Mouse (Mus musculus) gastrocnemius, postnatal 36 days (tissue): Measurements from ENCODE around the gene Cryba1. TPM values are rescaled to one million over a fixed set of nuclear protein-coding genes. Genes with fewer than 3 reads are reported as not detected.

Experiments used
- DNase-seq, 2 experiments: peaks; one replicate each; pipeline ENCODE4 v3.0.0; 2022
- intact Hi-C: fragments of 180-260 bp; cut with DNase I; formaldehyde crosslinking; loops from one replicate; pipeline ENCODE4 v1.15.1; 2025
- total RNA-seq, 2 experiments: library from RNA; stranded (reverse); gene quantifications; 2 replicates each; pipeline ENCODE4 v1.2.3; 2021

The Cryba1 gene
- total RNA-seq, 2 experiments from 2014 or later, result not detected

DNA sequence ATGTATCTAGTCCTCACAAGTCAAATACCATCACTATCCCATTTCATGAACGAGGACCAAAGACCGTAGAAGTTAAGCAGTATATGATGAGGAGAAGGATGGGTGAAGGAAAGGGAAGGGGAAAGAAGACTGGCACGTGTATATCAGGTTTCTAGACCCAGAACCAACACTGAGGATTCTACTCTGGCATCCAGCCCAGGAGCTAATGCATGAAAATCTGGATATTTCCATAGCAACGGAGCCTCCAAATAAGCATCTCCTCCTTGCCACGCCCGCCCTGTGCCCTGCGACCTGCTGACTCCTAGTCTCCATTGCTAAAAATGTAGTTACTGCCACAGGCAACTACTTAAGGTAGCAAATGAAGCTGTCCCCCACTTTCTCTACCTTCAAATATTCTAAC, 317 bp downstream of the Cryba1 start:
- intact Hi-C loops, result no loop called here
- DNase-seq, result no peak

- no peak for DNase-seq
- intact Hi-C loops, result no loop called here
These were observed 3.7 kb downstream of the Cryba1 start for GRCm38 (mm10) chr11:77721389-77721788.

DNA sequence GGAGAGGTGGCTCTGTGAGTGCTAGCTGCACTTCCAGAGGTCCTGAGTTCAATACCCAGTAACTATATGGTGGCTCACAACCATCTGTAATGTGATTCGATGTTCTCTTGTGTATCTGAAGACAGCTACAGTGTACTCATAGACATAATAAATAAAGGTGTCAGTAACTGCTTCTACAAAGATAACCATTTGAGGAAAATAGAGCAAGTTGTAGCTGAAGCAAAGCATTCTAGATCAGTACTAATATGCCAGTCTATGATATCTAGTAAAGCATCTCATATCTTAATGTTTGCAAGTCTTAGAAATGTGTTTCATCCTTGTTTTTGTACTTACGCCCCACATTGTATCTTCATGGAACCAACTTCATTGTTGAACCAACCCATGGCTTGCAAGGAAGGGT, 6.0 kb downstream of the Cryba1 start:
- intact Hi-C loops, result no loop called here

DNA sequence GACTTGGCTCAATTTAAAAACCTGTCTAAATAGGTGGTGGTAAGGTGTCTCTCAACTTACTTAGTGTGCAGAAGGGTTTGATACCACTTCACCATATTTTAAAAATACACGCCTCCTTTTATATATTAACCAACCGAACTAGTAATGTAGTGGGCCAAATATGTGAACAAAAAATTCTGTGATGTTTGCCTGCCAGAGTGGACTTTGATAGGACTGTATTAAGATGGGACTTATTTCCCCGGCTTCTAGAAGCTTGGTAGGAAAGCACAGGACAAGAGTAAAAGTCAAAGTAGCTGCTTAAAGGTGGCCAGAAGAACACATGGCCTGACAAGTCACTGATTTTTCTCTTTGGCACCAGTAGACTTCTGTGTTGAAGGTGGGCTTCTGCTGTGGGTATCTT, 11.3 kb downstream of the Cryba1 start:
- intact Hi-C loops, result no loop called here
- DNase-seq, result no peak

More for the DNA sequence above, 6.0 kb downstream of the Cryba1 start:
- no peak for DNase-seq

DNA sequence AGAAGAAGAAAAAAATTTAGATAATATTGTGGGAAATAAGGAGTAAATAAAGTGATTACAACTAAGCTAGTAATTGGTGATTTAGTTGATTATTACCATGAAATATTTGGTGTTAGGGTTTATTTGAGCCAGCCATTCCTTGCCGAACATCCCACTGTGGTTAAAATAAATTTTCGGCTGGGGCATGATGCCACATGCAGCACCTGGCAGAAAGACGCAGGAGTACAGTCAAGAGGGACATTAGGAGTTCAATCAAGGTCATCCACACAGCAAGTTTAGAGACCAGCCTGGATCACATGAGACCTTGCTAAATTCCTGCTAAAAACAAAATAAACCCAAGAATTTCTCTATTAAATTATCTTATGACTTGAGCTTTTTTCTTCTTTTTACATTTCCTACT, 16.0 kb downstream of the Cryba1 start:
- DNase-seq, result no peak
- intact Hi-C loops, result no loop called here

DNA sequence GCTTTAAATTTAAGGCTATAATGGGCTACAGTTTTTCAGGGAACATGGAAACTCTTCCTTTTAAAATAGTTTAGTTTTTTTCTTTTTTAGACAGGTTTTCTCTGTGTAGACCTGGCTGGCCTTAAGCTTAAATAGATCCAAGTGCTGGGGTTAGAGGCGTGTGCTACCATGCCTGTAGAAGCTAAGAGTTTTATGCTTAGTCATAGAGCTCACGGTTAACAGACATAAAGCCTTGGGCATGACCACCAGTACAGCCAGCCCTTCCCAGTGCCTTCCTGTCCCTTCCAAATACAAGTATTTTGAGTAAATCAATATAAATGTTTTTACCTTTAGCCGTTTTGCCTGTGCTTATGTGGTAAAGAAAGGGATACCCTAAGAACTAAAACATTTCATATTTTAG, 19.2 kb downstream of the Cryba1 start:
- DNase-seq, result no peak
- intact Hi-C loops, result no loop called here

DNA sequence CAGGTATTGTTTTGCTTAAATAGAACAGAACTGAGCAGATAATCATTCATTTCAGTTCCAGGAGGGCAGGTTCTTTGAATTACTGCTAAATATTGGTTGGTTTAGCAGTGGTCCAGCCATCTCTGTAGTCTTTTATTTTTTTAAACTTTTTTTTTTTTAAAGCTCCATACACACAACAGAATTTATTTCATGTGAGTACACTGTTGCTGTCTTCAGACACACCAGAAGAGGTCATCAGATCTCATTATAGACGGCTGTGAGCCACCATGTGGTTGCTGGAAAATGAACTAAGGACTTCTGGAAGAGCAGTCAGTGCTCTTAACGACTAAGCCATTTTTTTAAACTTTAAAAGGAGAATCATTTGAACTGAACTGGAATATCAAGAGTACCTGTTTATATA, 27.9 kb downstream of the Cryba1 start:
- DNase-seq, result no peak
- intact Hi-C loops, result no loop called here

- no peak for DNase-seq
- intact Hi-C loops, result no loop called here
These were observed 32.1 kb downstream of the Cryba1 start for GRCm38 (mm10) chr11:77693026-77693425.

DNA sequence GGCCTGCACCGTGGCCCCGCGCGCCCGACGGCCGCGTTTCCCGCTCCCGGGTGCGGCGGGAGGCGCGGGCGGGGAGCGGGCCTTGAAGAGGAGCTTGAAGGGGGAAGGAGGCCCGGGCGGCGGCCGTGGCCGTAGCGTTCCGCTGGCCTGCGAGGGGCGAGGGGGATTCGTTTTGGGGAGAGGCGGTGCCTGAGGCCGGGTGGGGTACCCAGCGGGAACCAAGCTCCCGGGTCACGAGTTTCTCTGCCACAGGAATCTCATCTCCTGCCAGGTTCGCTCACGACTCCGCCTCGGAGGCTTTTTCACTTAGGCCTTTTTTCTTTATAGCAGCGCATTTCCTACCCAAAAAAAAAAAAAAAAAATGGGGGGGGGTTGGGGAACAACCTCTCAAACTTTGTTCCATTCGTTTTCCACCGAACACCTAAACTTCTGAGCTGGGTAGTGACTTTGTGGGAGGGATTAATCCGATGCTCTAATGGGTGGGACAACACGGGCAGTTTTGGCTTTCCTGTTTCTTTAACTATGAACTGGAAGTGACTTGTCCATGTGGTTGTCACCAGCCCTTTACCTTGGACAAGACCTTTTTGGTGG, 37.4 kb downstream of the Cryba1 start:
- peak; percentile 15 to 57 for DNase-seq
- intact Hi-C loops, result no loop called here

DNA sequence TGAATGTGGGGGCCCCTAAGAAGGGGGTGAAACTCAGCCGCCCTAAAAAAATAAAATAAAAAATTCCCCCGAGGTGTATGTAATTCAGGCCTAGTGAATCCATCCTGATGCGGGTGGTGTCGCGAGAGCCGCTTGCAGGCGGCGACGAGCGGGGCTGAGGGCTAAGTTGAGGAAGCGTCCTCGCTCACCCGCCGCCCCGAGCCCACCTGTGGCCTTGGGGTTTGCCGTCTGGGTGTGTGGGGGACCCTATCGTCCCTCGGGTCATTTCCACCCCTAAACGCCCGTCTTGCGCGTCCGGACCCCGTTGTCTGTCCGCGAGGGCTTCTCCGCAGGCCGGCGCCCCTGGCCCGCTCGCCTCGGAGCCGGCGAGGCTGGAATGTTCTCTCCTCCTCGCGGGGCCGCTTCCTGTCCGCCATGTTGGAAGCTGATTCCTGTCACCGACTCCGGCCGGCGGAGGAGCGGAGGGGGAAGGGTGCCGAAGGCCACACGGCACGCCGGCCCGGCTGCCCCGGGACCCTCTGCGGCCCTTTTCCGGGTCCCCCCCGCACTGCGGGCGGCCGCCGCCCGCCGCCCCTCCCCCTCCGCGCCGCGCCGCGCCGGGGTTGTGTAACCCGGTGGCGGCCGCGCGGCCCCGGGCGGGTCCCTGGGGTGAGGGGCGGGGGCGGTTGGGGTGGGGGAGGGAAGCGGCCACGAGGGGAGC, 38.1 kb downstream of the Cryba1 start:
- intact Hi-C loops, result no loop called here
- DNase-seq, result peak; percentile 53 to 67

- peak in 1 of 2 experiments; percentile 34 for DNase-seq
- intact Hi-C loops, result no loop called here
These were observed 38.7 kb downstream of the Cryba1 start for GRCm38 (mm10) chr11:77686346-77686840.

DNA sequence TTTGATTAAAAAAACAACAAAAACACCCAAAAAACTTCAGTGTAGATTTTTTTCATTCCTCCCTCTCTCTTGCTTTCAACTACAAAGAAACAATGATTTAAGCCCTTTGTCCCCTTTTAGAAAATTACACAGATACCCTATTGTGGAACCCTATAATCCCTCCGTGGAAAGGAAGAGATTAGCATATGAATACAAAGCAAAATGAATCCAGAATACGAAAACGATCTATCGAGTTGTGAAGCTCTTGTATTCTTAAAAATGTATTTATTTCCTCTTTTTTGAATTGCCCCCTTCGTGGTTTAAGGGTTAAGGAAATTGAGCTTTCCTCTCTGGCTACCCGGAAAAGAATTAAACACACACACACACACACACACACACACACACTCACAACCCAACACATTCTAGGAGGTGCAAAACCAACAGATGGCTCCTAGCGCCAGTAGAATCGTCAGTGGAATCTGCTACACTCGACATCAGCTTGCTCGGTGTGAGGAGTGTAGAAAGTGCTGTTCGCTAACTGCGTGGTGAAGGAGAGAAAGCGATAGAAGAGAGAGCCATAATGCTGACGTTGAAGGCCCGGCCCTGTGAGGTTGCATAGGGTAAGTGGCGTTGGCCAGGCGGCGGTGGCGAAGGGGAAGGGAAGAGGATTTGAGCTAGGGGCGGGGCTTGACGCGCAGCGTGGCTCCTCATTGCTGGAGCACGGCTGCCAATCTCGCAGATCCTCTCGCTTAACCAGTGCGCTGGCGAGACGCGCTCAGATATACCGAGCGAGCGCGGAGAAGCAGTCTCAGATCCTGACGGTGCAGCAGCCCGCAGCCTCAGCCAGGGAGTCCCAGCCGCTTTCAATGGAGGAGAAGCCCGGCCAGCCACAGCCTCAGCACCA, 39.5 kb downstream of the Cryba1 start, which contains the start of gene Nufip2:
Gene Nufip2, plus strand, starts transcription at position 773 of the 883 bp plus-strand sequence.
- intact Hi-C loops, result no loop called here
- peak; percentile 99 for DNase-seq

- no peak for DNase-seq
- intact Hi-C loops, result loop anchor here (5.0 kb wide), 1 partner anchor 38 kb away; no protein-coding TSS in a partner anchor
These were observed 40.2 kb downstream of the Cryba1 start for GRCm38 (mm10) chr11:77684896-77685295.

- intact Hi-C loops, result loop anchor here (5.0 kb wide), 1 partner anchor 33 kb away; no protein-coding TSS in a partner anchor
- DNase-seq, result no peak
These were observed 45.1 kb downstream of the Cryba1 start for GRCm38 (mm10) chr11:77680018-77680417.

DNA sequence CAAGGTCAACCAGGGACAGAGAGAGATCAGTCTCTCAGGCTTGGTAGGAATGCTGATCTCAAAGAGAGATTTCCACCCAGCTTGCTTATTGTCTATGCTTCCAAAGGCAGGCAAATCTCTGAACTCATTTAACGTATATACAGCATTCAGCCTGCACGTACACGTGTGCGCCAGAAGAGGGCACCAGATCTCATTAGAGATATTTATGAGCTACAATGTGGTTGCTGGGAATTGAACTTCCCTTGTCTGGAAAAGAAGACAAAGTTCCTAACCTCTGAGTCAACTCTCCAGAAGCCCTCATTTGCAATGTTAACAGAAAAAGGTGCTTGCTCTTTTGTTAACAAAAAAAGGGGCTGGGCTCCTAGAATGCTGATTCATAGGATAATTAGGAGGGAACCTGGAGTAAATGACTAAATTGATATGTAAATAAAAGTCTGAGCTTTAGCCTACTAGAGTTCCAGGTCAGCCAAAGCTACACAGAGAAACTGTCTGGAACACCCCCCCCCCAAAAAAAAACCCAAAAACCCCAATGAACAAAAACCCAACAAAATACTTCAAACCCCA, 51.6 kb downstream of the Cryba1 start:
- intact Hi-C loops, result no loop called here
- DNase-seq, result no peak

GRCm38 (mm10) chr11:77672746-77673145, 52.3 kb downstream of the Cryba1 start:
- intact Hi-C loops, result no loop called here

More at GRCm38 (mm10) chr11:77672746-77673145, 52.3 kb downstream of the Cryba1 start:
- no peak for DNase-seq
